Mouse (Mus musculus) ES-E14 (cell line): ENCODE measurements at regions not wholly inside any gene's neighbourhood (a gene's known extent, or its start where the extent isn't known, plus 50 kb on each side); places are given as distances from the start of the nearest gene placed in this dataset.

ENCODE experiments used
- DNase-seq: peaks from one replicate; pipeline ENCODE4 v3.0.0-alpha.2; 2013; ENCODE audit warnings: low read depth, low spot score
- H3K27ac ChIP-seq: 2 replicates; pipeline ENCODE4 v1.5.1; 2012; ENCODE audit warnings: low read depth, mild to moderate bottlenecking, low read length, moderate library complexity, mixed read lengths; ENCODE audit not compliant: poor library complexity, insufficient read depth, severe bottlenecking
- H3K36me3 ChIP-seq: 2 replicates; pipeline ENCODE4 v1.6.1; 2012; ENCODE audit warnings: mild to moderate bottlenecking, low read length, moderate library complexity, mixed read lengths; ENCODE audit not compliant: control insufficient read depth, poor library complexity, insufficient read depth, severe bottlenecking
- H3K4me1 ChIP-seq, 2 experiments: fragments of 150-350 bp in 1 of 2; sonication (generic) in 1 of 2; 2 replicates each; pipeline ENCODE4 v1.6.1; 2012; ENCODE audit warnings: low read length in 2 of 2, mild to moderate bottlenecking in 1 of 2, mixed read lengths in 1 of 2; ENCODE audit not compliant: control insufficient read depth in 2 of 2, insufficient read depth in 2 of 2, poor library complexity in 1 of 2
- H3K4me3 ChIP-seq, 2 experiments: fragments of 150-350 bp in 1 of 2; sonication (generic) in 1 of 2; 2 replicates each; pipeline ENCODE4 v1.5.1; 2012; ENCODE audit warnings: low read length in 2 of 2, low read depth in 1 of 2, mild to moderate bottlenecking in 1 of 2, mixed read lengths in 1 of 2; ENCODE audit not compliant: insufficient read depth in 1 of 2, poor library complexity in 1 of 2, severe bottlenecking in 1 of 2
- H3K9ac ChIP-seq: 2 replicates; pipeline ENCODE4 v1.6.1; 2012; ENCODE audit warnings: low read depth, mild to moderate bottlenecking, low read length, mixed read lengths; ENCODE audit not compliant: poor library complexity, insufficient read depth, severe bottlenecking
- H3K9me3 ChIP-seq: fragments of 150-350 bp; sonication (generic); 2 replicates; pipeline ENCODE4 v1.6.1; 2012; ENCODE audit warnings: low read depth, mild to moderate bottlenecking, low read length; ENCODE audit not compliant: control insufficient read depth, insufficient read depth
- CHD2 ChIP-seq: IDR thresholded peaks from 2 replicates; pipeline ENCODE4 v1.6.1; 2014; ENCODE audit warnings: mild to moderate bottlenecking, low read depth, low read length, inconsistent platforms
- HCFC1 ChIP-seq: IDR thresholded peaks from 2 replicates; pipeline ENCODE4 v1.6.1; 2012; ENCODE audit warnings: low read length, inconsistent platforms, borderline replicate concordance; ENCODE audit not compliant: insufficient read depth
- MAFK ChIP-seq: IDR thresholded peaks from 2 replicates; pipeline ENCODE4 v1.6.1; 2014; ENCODE audit warnings: mild to moderate bottlenecking, low read depth, low read length, inconsistent platforms; ENCODE audit not compliant: insufficient read depth
- ZC3H11A ChIP-seq: IDR thresholded peaks from 2 replicates; pipeline ENCODE4 v1.6.1; 2012; ENCODE audit warnings: low read depth, mild to moderate bottlenecking, inconsistent platforms, low read length, borderline replicate concordance
- ZNF384 ChIP-seq: IDR thresholded peaks from 2 replicates; pipeline ENCODE4 v1.6.1; 2012; ENCODE audit warnings: low read depth, low read length, inconsistent platforms
- in situ Hi-C, 2 experiments: fragments of 600-800 bp; cut with MboI; formaldehyde crosslinking; loops; one replicate each; pipeline ENCODE4 v1.15.1; 2025; ENCODE audit warnings: low sequenced_read_pairs in 2 of 2, inconsistent platforms in 1 of 2; ENCODE audit not compliant: unreplicated experiment in 2 of 2

- H3K27ac ChIP-seq, result no peak overlapping the region
- no peak for DNase-seq
- no peak overlapping the region for H3K9ac ChIP-seq
- H3K4me1 ChIP-seq, result no peaks in the 10 kb centered on the region
- no peak for TF ChIP-seq MAFK
- no peak for TF ChIP-seq HCFC1
- TF ChIP-seq ZC3H11A, result no peak
- TF ChIP-seq CHD2, result no peak
- TF ChIP-seq ZNF384, result no peak
- no peaks in the 10 kb centered on the region for H3K9me3 ChIP-seq
- H3K36me3 ChIP-seq, result no peaks in the 10 kb centered on the region
- in situ Hi-C loops, result no loop called here
- H3K4me3 ChIP-seq, result no peak overlapping the region
These were observed 449.1 kb downstream of the Ccdc171 start for GRCm38 (mm10) chr4:83974214-83975012.

GRCm38 (mm10) chr4:83975569-83975968, 450.2 kb downstream of the Ccdc171 start:
- no peak for TF ChIP-seq HCFC1
- H3K4me3 ChIP-seq, result no peak overlapping the region
- DNase-seq, result no peak
- no peaks in the 10 kb centered on the region for H3K9me3 ChIP-seq
- in situ Hi-C loops, result no loop called here
- no peak overlapping the region for H3K9ac ChIP-seq
- no peak overlapping the region for H3K27ac ChIP-seq
- H3K36me3 ChIP-seq, result no peaks in the 10 kb centered on the region
- H3K4me1 ChIP-seq, result no peaks in the 10 kb centered on the region

GRCm38 (mm10) chr4:83976067-83976466, 450.7 kb downstream of the Ccdc171 start:
- no peaks in the 10 kb centered on the region for H3K36me3 ChIP-seq
- H3K9me3 ChIP-seq, result no peaks in the 10 kb centered on the region
- H3K9ac ChIP-seq, result no peak overlapping the region
- in situ Hi-C loops, result no loop called here
- H3K4me1 ChIP-seq, result no peaks in the 10 kb centered on the region
- no peak overlapping the region for H3K4me3 ChIP-seq
- TF ChIP-seq ZNF384 (no peak), MAFK (no peak), HCFC1 (no peak), ZC3H11A (no peak), CHD2 (no peak)
- no peak overlapping the region for H3K27ac ChIP-seq
- DNase-seq, result no peak

GRCm38 (mm10) chr4:83979088-83979487, 453.7 kb downstream of the Ccdc171 start:
- no peak for TF ChIP-seq ZNF384
- TF ChIP-seq HCFC1, result no peak
- TF ChIP-seq ZC3H11A, result no peak
- TF ChIP-seq MAFK, result no peak
- TF ChIP-seq CHD2, result no peak
- H3K4me3 ChIP-seq, result no peak overlapping the region
- in situ Hi-C loops, result no loop called here

More at GRCm38 (mm10) chr4:83979088-83979487, 453.7 kb downstream of the Ccdc171 start:
- Histone ChIP-seq H3K9ac (no peak overlapping the region), H3K4me1 (no peaks in the 10 kb centered on the region), H3K36me3 (no peaks in the 10 kb centered on the region), H3K27ac (no peak overlapping the region), H3K9me3 (no peaks in the 10 kb centered on the region)
- DNase-seq, result no peak
